35 mouse cellular contexts compared by ENCODE assay signal in the genomic region with DNA sequence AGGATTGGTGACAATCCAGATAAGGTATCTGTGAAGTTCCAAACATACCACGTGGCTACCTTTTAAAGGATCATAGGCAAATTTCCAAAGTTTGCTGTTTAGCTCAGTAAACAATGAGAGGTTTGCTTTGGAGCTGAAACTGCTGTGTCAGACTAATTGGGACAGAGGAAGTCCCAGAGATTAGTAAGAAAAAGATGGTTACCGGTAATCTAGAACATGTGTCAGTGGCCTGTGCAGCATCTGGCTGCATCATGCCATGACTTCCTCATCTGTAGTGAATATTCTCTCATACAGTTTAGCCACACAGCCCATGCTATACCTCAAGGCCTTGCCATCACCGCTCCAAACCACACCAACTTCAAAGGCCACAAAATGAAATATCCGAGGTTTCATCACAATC. TPM values are rescaled to one million over a fixed set of nuclear protein-coding genes. Genes with fewer than 3 reads are reported as not detected.
DNase-seq lines count a peak whose midpoint lies in the region; ATAC-seq and TF ChIP-seq lines count a peak whose summit lies in the region.
"Had no signal": no experiment of that assay in that cellular context is flagged by ENCODE, and none has a peak within 500 bp of the region (broad histone marks: within the 10 kb centered on the region; RNA-seq: fewer than 3 reads in every experiment).

No protein-coding gene starts in this region.

- no peak for TF ChIP-seq EP300 in CH12.LX (IDR thresholded peaks at IDR 0.05; ENCODE audit: low read length)

- H3K36me3 ChIP-seq in liver, adult 2 months (ENCODE audit: control insufficient read depth, insufficient read depth, low read length), result no peaks in the 10 kb centered on the region; the same call in 1 of the 2 replicates
- peaks cover 6 to 30% of the 10 kb centered on the region in 2 experiments for H3K36me3 ChIP-seq in CH12.LX (replicated peaks in 1 of 2; ENCODE audit: control insufficient read depth in 1 of 2, insufficient read depth in 1 of 2, low read length in 1 of 2)
- H3K36me3 ChIP-seq in hindbrain, postnatal 0 days (ENCODE audit: insufficient read depth, low read length), result no peaks in the 10 kb centered on the region
- H3K36me3 ChIP-seq: embryonic facial prominence, embryonic 15.5 days; forebrain, embryonic 15.5 days; heart, embryonic 13.5 days; limb, embryonic 12.5 days; lung, embryonic 15.5 days; neural tube, embryonic 15.5 days had no signal

- TF ChIP-seq CTCF in liver, adult 2 months (IDR thresholded peaks at IDR 0.05; ENCODE audit: low read depth, low read length), result no peak
- TF ChIP-seq CTCF in CH12.LX (conservative IDR thresholded peaks at IDR 0.05 in 1 of 2, IDR thresholded peaks at IDR 0.05 in 1 of 2; ENCODE audit: low read depth in 2 of 2, low read length in 2 of 2), result no peak
- no peak for TF ChIP-seq CTCF in hindbrain, postnatal 0 days (IDR thresholded peaks at IDR 0.05; ENCODE audit: low read depth)

- H3K4me2 ChIP-seq in CH12.LX (ENCODE audit: insufficient read depth, low read depth, poor library complexity, severe bottlenecking), result peak overlapping the region; percentile 68
- no peak overlapping the region for H3K4me2 ChIP-seq in hindbrain, postnatal 0 days (ENCODE audit: low read depth, low read length)
- H3K4me2 ChIP-seq: embryonic facial prominence, embryonic 15.5 days; forebrain, embryonic 15.5 days; heart, embryonic 13.5 days; hindbrain, embryonic 14.5 days; limb, embryonic 12.5 days; lung, embryonic 15.5 days; midbrain, embryonic 11.5 days; neural tube, embryonic 15.5 days had no signal

- DNase-seq in liver, adult 2 months (ENCODE audit: extremely low read depth, low read depth, low spot score), result peak; percentile 88
- DNase-seq in liver, result no peak
- DNase-seq in CH12.LX (ENCODE audit: extremely low read depth), result no peak
- DNase-seq in cerebellum, adult 9-10 months, result no peak
- no peak for DNase-seq in hindbrain, postnatal 0 days (ENCODE audit: low spot score)
- no peak for DNase-seq in ovary, postnatal 36 days (ENCODE audit: low spot score)
- DNase-seq: adrenal gland, postnatal 25 days; cerebellum, adult 11 months; cerebellum, postnatal 10 days; gastrocnemius, postnatal 14 days; heart, adult 2 months; heart, postnatal 36 days; kidney, adult 8-10 months; kidney, postnatal 10 days; layer of hippocampus, postnatal 36 days; lung, postnatal 36 days; right cerebral cortex, postnatal 14 days; thymus, adult 18-20 months; thymus, postnatal 4 days had no signal

- peaks cover 7% of the 10 kb centered on the region for H3K9me3 ChIP-seq in CH12.LX (replicated peaks; ENCODE audit: low read length)
- H3K9me3 ChIP-seq in hindbrain, postnatal 0 days (ENCODE audit: low read length), result no peaks in the 10 kb centered on the region
- H3K9me3 ChIP-seq: embryonic facial prominence, embryonic 15.5 days; forebrain, embryonic 15.5 days; heart, embryonic 13.5 days; limb, embryonic 12.5 days; lung, embryonic 15.5 days; neural tube, embryonic 15.5 days had no signal

- peak overlapping the region; percentile 67; the same call in 1 of the 2 replicates for H3K9ac ChIP-seq in liver, adult 2 months (ENCODE audit: low read depth, low read length)
- H3K9ac ChIP-seq in CH12.LX (ENCODE audit: insufficient read depth, low read depth), result no peak overlapping the region
- no peak overlapping the region for H3K9ac ChIP-seq in hindbrain, postnatal 0 days (replicated peaks; ENCODE audit: low read length)
- H3K9ac ChIP-seq: embryonic facial prominence, embryonic 15.5 days; forebrain, embryonic 15.5 days; heart, embryonic 13.5 days; hindbrain, embryonic 14.5 days; limb, embryonic 12.5 days; liver, embryonic 14.5 days; lung, embryonic 15.5 days; neural tube, embryonic 15.5 days had no signal

- TF ChIP-seq POLR2A in liver, adult 2 months (IDR thresholded peaks at IDR 0.05; ENCODE audit: extremely low read depth, insufficient read depth, low read length), result no peak
- TF ChIP-seq POLR2A in CH12.LX (IDR thresholded peaks at IDR 0.05; ENCODE audit: low read depth, low read length), result no peak

- no peaks in the 10 kb centered on the region for H3K79me2 ChIP-seq in liver, adult 2 months (ENCODE audit: control insufficient read depth, insufficient read depth, low read length)
- no peaks in the 10 kb centered on the region; the same call in 1 of the 2 replicates for H3K79me2 ChIP-seq in CH12.LX (replicated peaks; ENCODE audit: control insufficient read depth, extremely low read depth, insufficient read depth, poor library complexity, severe bottlenecking)

- peak overlapping the region; percentile 66 for H3K27ac ChIP-seq in liver, adult 2 months (replicated peaks; ENCODE audit: insufficient read depth, low read depth, low read length)
- H3K27ac ChIP-seq in CH12.LX (ENCODE audit: insufficient read depth, low read depth), result 0 out of 2 replicates have a peak overlapping the region, but pooled peaks have one; percentile 38
- no peak overlapping the region for H3K27ac ChIP-seq in hindbrain, postnatal 0 days
- H3K27ac ChIP-seq: embryonic facial prominence, embryonic 15.5 days; forebrain, embryonic 15.5 days; heart, adult 2 months; heart, embryonic 13.5 days; hindbrain, embryonic 14.5 days; layer of hippocampus, adult 2 months; limb, embryonic 12.5 days; liver, embryonic 14.5 days; lung, embryonic 15.5 days; neural tube, embryonic 15.5 days had no signal

- in situ Hi-C loops in CH12.LX (cut with MboI; ENCODE audit: low pct_ligation_motif_present, low pct_unique_long_range_greater_than_20kb, low sequenced_read_pairs), result no loop called here

- dilution Hi-C loops in CH12.LX (cut with MboI; ENCODE audit: extremely low pct_ligation_motif_present, extremely low pct_unique_long_range_greater_than_20kb, low sequenced_read_pairs), result no loop called here

- peaks cover 12% of the 10 kb centered on the region for H3K4me1 ChIP-seq in liver, adult 2 months (ENCODE audit: control insufficient read depth, insufficient read depth, low read length)
- H3K4me1 ChIP-seq in CH12.LX (ENCODE audit: control insufficient read depth in 1 of 2, insufficient read depth in 2 of 2), result peaks cover 12 to 51% of the 10 kb centered on the region in 2 experiments
- no peaks in the 10 kb centered on the region for H3K4me1 ChIP-seq in hindbrain, postnatal 0 days (ENCODE audit: insufficient read depth, low read length)
- H3K4me1 ChIP-seq: embryonic facial prominence, embryonic 15.5 days; forebrain, embryonic 15.5 days; heart, embryonic 13.5 days; limb, embryonic 12.5 days; lung, embryonic 15.5 days; neural tube, embryonic 15.5 days had no signal

- 17% methylated on average over 4 of the region's 4 CpGs for whole genome bisulfite sequencing in liver, adult 2 months
- 88% methylated on average over 4 of the region's 4 CpGs for WGBS in hindbrain, postnatal 0 days

- ATAC-seq in common myeloid progenitor, adult 5-6 weeks (replicated peaks; ENCODE audit: low read depth, poor library complexity, severe bottlenecking), result peak; percentile 85
- peak; percentile 90 for ATAC-seq in megakaryocyte progenitor cell, adult 5-6 weeks (replicated peaks; ENCODE audit: poor library complexity)
- ATAC-seq in hindbrain, postnatal 0 days, result no peak
- ATAC-seq: forebrain, embryonic 15.5 days had no signal

- no peak overlapping the region; the same call in 1 of the 2 replicates for H3K4me3 ChIP-seq in liver, adult 2 months (ENCODE audit: insufficient read depth, low read depth, low read length)
- peak overlapping the region in 1 of 3 experiments; percentile 4 for H3K4me3 ChIP-seq in CH12.LX (replicated peaks in 1 of 3; ENCODE audit: low read depth in 2 of 3, low read length in 2 of 3, poor library complexity in 1 of 3)
- no peak overlapping the region for H3K4me3 ChIP-seq in hindbrain, postnatal 0 days (ENCODE audit: low read length)
- H3K4me3 ChIP-seq: embryonic facial prominence, embryonic 15.5 days; forebrain, embryonic 15.5 days; heart, adult 2 months; heart, embryonic 13.5 days; layer of hippocampus, adult 2 months; limb, embryonic 12.5 days; lung, embryonic 15.5 days; neural tube, embryonic 15.5 days had no signal

- no peak for TF ChIP-seq RAD21 in CH12.LX (IDR thresholded peaks at IDR 0.05; ENCODE audit: low read depth, low read length)

- no peaks in the 10 kb centered on the region for H3K27me3 ChIP-seq in liver, adult 2 months (ENCODE audit: control insufficient read depth, insufficient read depth, low read length)
- H3K27me3 ChIP-seq in CH12.LX (replicated peaks), result no peaks in the 10 kb centered on the region
- H3K27me3 ChIP-seq in hindbrain, postnatal 0 days (ENCODE audit: insufficient read depth, low read length), result no peaks in the 10 kb centered on the region
- H3K27me3 ChIP-seq: embryonic facial prominence, embryonic 15.5 days; forebrain, embryonic 15.5 days; limb, embryonic 12.5 days; lung, embryonic 15.5 days; neural tube, embryonic 15.5 days had no signal

RNA-seq across cellular contexts. Expression of a gene that starts 3.4 kb away (rescaled TPM):
- total RNA-seq in liver, adult 2 months (2014; rRNA removed), result 56.6 and 68.7 TPM in 2 replicates
- polyA plus RNA-seq in liver, adult 2 months (2012; rRNA removed), result 18.6 and 34.9 TPM in 2 replicates
- total RNA-seq in CH12.LX (2012; rRNA removed) (20.2 and 31.8 TPM in 2 replicates), CH12.LX (2014; rRNA removed) (29.5 and 31.1 TPM in 2 replicates)
- polyA plus RNA-seq in CH12.LX (2012; ENCODE audit: insufficient read length, low read depth), result 36.1 and 44.3 TPM in 2 replicates
- total RNA-seq in common myeloid progenitor, adult 5-6 weeks (2017), result 27.5 and 30.1 TPM in 2 replicates
- 142 and 144 TPM in 2 replicates for total RNA-seq in megakaryocyte progenitor cell, adult 5-6 weeks (2015)
- total RNA-seq in megakaryocyte progenitor cell, adult 5-6 weeks (2017), result 99.9 and 118 TPM in 2 replicates
- total RNA-seq in hindbrain, postnatal 0 days (2014; rRNA removed), result 2.2 and 5.3 TPM in 2 replicates
- polyA plus RNA-seq in hindbrain, postnatal 0 days (2015; fragmentation: Nextera tagmentation; extraction: Ambion mirVana), result 3.6 and 4.3 TPM in 2 replicates
- polyA plus RNA-seq: midbrain, embryonic 11.5 days had no signal

RNA-seq across cellular contexts. Expression of a gene that starts 45.6 kb away (rescaled TPM):
- total RNA-seq in liver, adult 2 months (2014; rRNA removed), result 0.83 and 1.1 TPM in 2 replicates
- polyA plus RNA-seq in liver, adult 2 months (2012; rRNA removed), result 0.37 and 1.1 TPM in 2 replicates
- 10.6 and 18.5 TPM in 2 replicates for total RNA-seq in CH12.LX (2012; rRNA removed)
- 30.6 and 34.8 TPM in 2 replicates for total RNA-seq in CH12.LX (2014; rRNA removed)
- 15.4 and 17.7 TPM in 2 replicates for polyA plus RNA-seq in CH12.LX (2012; ENCODE audit: insufficient read length, low read depth)
- 1.4 TPM in 1 of 2 replicates, not detected in the other for total RNA-seq in common myeloid progenitor, adult 5-6 weeks (2017)
- not detected in 2 replicates for total RNA-seq in megakaryocyte progenitor cell, adult 5-6 weeks (2015)
- total RNA-seq in megakaryocyte progenitor cell, adult 5-6 weeks (2017), result not detected in 2 replicates
- total RNA-seq in hindbrain, postnatal 0 days (2014; rRNA removed), result not detected in 2 replicates
- not detected in 2 replicates for polyA plus RNA-seq in hindbrain, postnatal 0 days (2015; fragmentation: Nextera tagmentation; extraction: Ambion mirVana)
- total RNA-seq: layer of hippocampus, adult 2 months; layer of hippocampus, postnatal 36 days; left cerebral cortex, postnatal 10 days; midbrain, postnatal 0 days had no signal
- polyA plus RNA-seq: C2C12; embryonic facial prominence, embryonic 15.5 days; forebrain, embryonic 15.5 days; hindbrain, embryonic 14.5 days; intestine, embryonic 14.5 days; limb, embryonic 12.5 days; midbrain, embryonic 11.5 days; midbrain, postnatal 0 days; neural tube, embryonic 15.5 days had no signal

RNA-seq across cellular contexts. Expression of a gene that starts 45.8 kb away (rescaled TPM):
- total RNA-seq in liver, adult 2 months (2014; rRNA removed), result 8.4 and 10.3 TPM in 2 replicates
- 3.1 and 4.5 TPM in 2 replicates for polyA plus RNA-seq in liver, adult 2 months (2012; rRNA removed)
- total RNA-seq in CH12.LX (2012; rRNA removed), result 48.4 and 56.8 TPM in 2 replicates
- 41.8 and 50.2 TPM in 2 replicates for total RNA-seq in CH12.LX (2014; rRNA removed)
- polyA plus RNA-seq in CH12.LX (2012; ENCODE audit: insufficient read length, low read depth), result 46.7 and 52.8 TPM in 2 replicates
- 1.6 TPM in 1 of 2 replicates, not detected in the other for total RNA-seq in common myeloid progenitor, adult 5-6 weeks (2017)
- 5.4 and 10.5 TPM in 2 replicates for total RNA-seq in megakaryocyte progenitor cell, adult 5-6 weeks (2015)
- total RNA-seq in megakaryocyte progenitor cell, adult 5-6 weeks (2017), result 7.7 and 8.0 TPM in 2 replicates
- total RNA-seq in hindbrain, postnatal 0 days (2014; rRNA removed), result 0.58 TPM in 1 of 2 replicates, not detected in the other
- 0.55 and 0.71 TPM in 2 replicates for polyA plus RNA-seq in hindbrain, postnatal 0 days (2015; fragmentation: Nextera tagmentation; extraction: Ambion mirVana)
- total RNA-seq: gastrocnemius, postnatal 14 days; layer of hippocampus, adult 2 months; left cerebral cortex, postnatal 10 days; midbrain, postnatal 0 days had no signal
